Mouse (Mus musculus): ENCODE data around the gene Afap1. TPM values are rescaled to one million over a fixed set of nuclear protein-coding genes. Genes with fewer than 3 reads are reported as not detected.

The Afap1 gene
- polyA plus RNA-seq, 1 experiment: not detected

DNA sequence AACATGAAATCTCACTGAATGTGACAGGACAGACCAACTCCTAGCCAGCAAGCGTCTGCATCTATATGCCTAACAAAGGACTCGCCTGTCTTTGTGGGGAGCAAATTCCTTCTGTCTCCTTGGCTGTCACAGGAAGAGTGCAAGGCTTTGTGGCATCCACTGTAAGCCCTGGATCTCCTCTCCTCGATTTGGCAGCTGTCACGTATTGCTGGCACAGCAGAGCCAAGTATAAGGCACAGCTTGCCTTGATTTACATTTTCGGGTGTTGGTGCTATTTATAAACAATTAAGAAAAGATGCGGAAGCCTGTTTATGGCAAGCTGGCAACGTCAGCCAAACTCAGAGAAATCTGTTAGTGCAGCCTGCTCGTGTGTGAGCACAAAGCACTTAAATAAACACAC lies 25.3 kb downstream of the Afap1 start:
- Histone ChIP-seq H3K4me3 (ENCODE audit: insufficient read depth, low read depth, low read length) (no peak overlapping the region), H3K27ac (ENCODE audit: insufficient read depth, low read depth, low read length) (no peak overlapping the region), H3K4me1 (ENCODE audit: control insufficient read depth, insufficient read depth, low read length) (peaks cover 28% of the 10 kb centered on the region)
- TF ChIP-seq POLR2A (IDR thresholded peaks at IDR 0.05; ENCODE audit: insufficient read depth, low read depth, low read length) (no peak), CTCF (IDR thresholded peaks at IDR 0.05; ENCODE audit: insufficient read depth, low read depth, low read length) (no peak)
- 44% methylated on average over 8 of the region's 8 CpGs for WGBS

DNA sequence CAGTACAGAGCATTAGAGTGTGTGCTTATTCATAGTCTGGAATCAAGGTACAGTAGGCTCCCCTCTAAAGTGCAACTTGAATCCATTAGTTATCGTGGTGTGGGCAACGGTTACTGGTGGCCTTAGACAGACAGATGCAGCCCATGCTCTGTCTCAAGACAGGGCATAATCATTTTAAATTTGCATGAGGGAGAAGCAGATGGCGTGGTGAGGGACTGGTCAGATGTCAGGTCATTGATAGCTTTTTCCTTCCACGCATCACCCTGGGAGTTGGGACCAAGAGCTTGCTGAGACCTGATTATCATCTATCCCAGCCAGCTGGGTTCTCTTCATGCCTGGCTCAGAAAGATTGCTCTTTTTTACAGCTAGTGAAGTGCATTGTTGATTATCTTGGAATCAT lies 27.0 kb downstream of the Afap1 start:
- TF ChIP-seq POLR2A (IDR thresholded peaks at IDR 0.05; ENCODE audit: insufficient read depth, low read depth, low read length) (no peak), CTCF (IDR thresholded peaks at IDR 0.05; ENCODE audit: insufficient read depth, low read depth, low read length) (no peak)
- H3K4me3 ChIP-seq (ENCODE audit: insufficient read depth, low read depth, low read length): no peak overlapping the region

DNA sequence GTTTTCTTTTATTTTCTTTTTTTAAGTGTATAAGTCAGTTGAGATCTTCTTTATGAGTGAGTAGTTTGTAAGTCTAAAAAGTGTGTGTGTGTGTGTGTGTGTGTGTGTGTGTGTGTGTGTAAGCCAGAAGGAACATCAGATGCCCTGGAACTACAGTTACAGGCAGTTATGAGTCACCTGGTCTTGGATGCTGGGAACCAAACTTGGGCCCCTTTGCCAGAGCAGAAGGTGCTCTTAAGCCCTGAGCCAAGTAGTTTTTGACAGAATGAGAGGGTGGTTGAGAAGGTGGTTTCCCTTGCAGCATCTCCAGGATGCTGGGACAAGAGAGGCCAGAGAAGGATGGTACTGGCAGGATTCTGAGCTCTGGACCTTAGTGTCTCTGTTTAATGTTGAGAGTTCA lies 27.4 kb downstream of the Afap1 start:
- peaks cover 31% of the 10 kb centered on the region for H3K4me1 ChIP-seq (ENCODE audit: control insufficient read depth, insufficient read depth, low read length)

More for the DNA sequence above, 27.0 kb downstream of the Afap1 start:
- H3K4me1 ChIP-seq (ENCODE audit: control insufficient read depth, insufficient read depth, low read length): peaks cover 27% of the 10 kb centered on the region
- WGBS: 67% methylated on average over 4 of the region's 4 CpGs
- no peak overlapping the region for H3K27ac ChIP-seq (ENCODE audit: insufficient read depth, low read depth, low read length)

DNA sequence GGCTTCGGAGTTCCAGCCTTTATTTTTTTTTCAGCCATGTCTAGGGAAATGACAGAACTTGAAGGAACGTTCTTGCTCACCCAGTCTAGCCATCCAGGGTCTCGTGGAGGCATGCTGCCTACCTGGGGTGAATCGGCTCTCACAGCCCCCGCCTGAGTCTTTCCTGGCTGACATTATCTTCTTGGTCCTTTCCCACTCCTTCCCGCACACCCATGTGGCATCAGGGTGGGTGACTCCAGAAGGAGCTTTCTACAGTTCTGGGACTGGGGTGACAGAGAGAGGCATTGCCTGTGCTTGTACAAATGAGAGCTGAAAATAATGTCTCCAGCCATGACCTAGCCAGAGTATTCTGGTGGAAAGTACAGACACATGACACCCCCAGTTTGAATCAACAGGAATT lies 28.0 kb downstream of the Afap1 start:
- Histone ChIP-seq H3K27ac (ENCODE audit: insufficient read depth, low read depth, low read length) (no peak overlapping the region), H3K4me3 (ENCODE audit: insufficient read depth, low read depth, low read length) (no peak overlapping the region), H3K4me1 (ENCODE audit: control insufficient read depth, insufficient read depth, low read length) (peaks cover 35% of the 10 kb centered on the region)
- 87% methylated on average over 6 of the region's 6 CpGs for WGBS
- TF ChIP-seq CTCF (IDR thresholded peaks at IDR 0.05; ENCODE audit: insufficient read depth, low read depth, low read length) (no peak), POLR2A (IDR thresholded peaks at IDR 0.05; ENCODE audit: insufficient read depth, low read depth, low read length) (no peak)

More for the DNA sequence above, 27.4 kb downstream of the Afap1 start:
- TF ChIP-seq POLR2A (IDR thresholded peaks at IDR 0.05; ENCODE audit: insufficient read depth, low read depth, low read length) (no peak), CTCF (IDR thresholded peaks at IDR 0.05; ENCODE audit: insufficient read depth, low read depth, low read length) (no peak)
- H3K27ac ChIP-seq (ENCODE audit: insufficient read depth, low read depth, low read length): no peak overlapping the region
- no peak overlapping the region for H3K4me3 ChIP-seq (ENCODE audit: insufficient read depth, low read depth, low read length)

DNA sequence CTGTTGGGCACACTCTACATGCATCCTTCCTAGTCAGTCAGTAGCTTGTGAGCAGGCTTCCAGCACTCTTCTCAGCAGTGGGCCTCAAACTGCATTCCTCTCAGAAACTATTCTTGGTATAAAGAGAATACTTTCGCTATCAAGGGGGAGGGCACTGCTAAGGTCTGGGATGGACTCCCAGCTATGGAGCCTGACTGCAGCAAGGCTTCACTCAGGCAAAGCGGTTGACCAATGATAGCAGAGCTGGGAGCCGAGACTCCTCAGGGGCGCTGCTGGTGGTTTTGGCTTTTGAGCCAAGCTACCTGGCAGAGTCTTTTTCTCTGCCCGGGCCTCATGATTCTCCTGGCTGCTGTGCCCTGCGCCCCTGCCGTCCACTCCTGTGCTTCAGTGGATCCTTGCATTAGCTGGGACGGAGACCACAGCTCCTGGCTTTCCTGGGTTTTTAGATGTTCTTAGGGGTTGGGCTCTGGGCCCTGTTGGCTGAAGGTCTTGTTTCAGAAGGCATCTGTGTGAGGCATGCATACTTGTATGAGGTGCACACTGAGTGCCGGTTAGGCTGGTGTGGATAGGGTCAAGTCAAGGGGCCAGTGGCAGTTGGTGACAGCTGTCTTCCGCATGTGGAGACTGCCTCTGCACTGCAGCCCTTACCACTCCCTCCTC lies 28.6 kb downstream of the Afap1 start:
- TF ChIP-seq POLR2A (IDR thresholded peaks at IDR 0.05; ENCODE audit: insufficient read depth, low read depth, low read length) (no peak), CTCF (IDR thresholded peaks at IDR 0.05; ENCODE audit: insufficient read depth, low read depth, low read length) (no peak)
- Histone ChIP-seq H3K4me3 (ENCODE audit: insufficient read depth, low read depth, low read length) (no peak overlapping the region), H3K4me1 (ENCODE audit: control insufficient read depth, insufficient read depth, low read length) (peaks cover 35% of the 10 kb centered on the region), H3K27ac (ENCODE audit: insufficient read depth, low read depth, low read length) (no peak overlapping the region)
- 65% methylated on average over 10 of the region's 10 CpGs for WGBS

DNA sequence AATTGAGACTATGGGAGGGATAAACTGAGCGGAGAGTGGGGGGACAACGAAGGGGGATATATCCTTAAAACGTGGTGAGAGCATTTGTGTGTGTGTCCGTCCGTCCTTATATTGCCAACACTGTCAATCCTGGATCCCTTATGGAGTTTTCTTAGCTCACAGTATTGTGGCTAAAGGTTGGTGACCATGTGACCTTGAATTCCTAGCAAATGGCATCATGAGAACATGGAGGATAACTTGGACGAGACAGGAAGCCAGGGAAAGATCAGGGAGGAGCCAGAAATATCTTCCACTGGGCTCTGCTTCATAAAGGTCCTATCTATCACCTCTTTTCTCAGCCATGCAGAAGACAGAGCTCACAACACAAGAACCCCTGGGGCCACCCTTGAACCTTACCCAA lies 30.3 kb downstream of the Afap1 start:
- Histone ChIP-seq H3K4me3 (ENCODE audit: insufficient read depth, low read depth, low read length) (no peak overlapping the region), H3K4me1 (ENCODE audit: control insufficient read depth, insufficient read depth, low read length) (peaks cover 23% of the 10 kb centered on the region), H3K27ac (ENCODE audit: insufficient read depth, low read depth, low read length) (no peak overlapping the region)
- WGBS: 91% methylated on average over 6 of the region's 6 CpGs
- TF ChIP-seq CTCF (IDR thresholded peaks at IDR 0.05; ENCODE audit: insufficient read depth, low read depth, low read length): no peak
- TF ChIP-seq POLR2A (IDR thresholded peaks at IDR 0.05; ENCODE audit: insufficient read depth, low read depth, low read length): no peak

DNA sequence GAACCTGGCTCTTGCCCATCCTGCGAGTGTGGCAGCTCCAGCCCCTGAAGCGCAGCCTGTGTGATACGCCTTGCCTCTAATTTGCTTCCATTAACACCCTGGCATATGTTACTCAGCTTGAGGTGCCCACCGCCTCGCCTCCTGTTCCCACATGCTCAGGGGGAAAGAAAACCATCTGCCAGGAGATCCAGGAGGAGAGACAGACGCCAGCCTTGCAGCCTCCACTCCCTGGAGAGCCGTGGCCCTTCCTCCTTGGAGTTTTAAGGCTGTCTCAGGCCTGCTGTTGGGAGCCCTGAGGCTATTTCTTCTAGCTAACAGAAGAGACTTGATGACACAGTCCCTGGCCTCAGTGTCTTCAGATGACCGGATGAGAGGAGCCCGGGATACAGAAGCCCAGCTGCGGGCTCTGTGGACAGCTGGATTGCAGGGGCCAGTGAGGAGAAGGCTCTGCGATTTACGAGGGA lies 32.1 kb downstream of the Afap1 start:
- Histone ChIP-seq H3K4me3 (ENCODE audit: insufficient read depth, low read depth, low read length) (no peak overlapping the region), H3K4me1 (ENCODE audit: control insufficient read depth, insufficient read depth, low read length) (peaks cover 20% of the 10 kb centered on the region), H3K27ac (ENCODE audit: insufficient read depth, low read depth, low read length) (no peak overlapping the region)
- 67% methylated on average over 12 of the region's 12 CpGs for WGBS
- TF ChIP-seq CTCF (IDR thresholded peaks at IDR 0.05; ENCODE audit: insufficient read depth, low read depth, low read length) (no peak), POLR2A (IDR thresholded peaks at IDR 0.05; ENCODE audit: insufficient read depth, low read depth, low read length) (no peak)

DNA sequence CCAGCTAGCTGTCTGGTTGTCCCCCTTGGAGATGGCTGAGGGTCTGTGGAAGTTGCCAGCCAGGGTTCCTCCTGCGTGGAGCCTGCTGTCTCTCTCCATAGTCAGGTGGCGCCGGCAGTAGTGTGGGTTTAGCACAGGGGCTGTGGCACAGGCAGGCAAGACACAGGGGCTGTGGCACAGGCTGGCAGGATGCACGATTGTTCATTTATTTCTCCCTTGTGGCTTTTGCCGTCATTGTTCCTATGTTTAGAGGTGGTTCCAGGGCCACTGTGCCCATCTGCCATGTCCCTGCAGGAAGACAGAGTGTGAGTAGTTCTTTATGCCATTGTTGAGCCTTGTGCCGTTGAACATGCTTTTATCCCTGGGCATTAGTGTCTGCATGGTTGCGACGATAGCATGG lies 33.4 kb downstream of the Afap1 start:
- no peak overlapping the region for H3K27ac ChIP-seq (ENCODE audit: insufficient read depth, low read depth, low read length)
- H3K4me3 ChIP-seq (ENCODE audit: insufficient read depth, low read depth, low read length): no peak overlapping the region
- TF ChIP-seq CTCF (IDR thresholded peaks at IDR 0.05; ENCODE audit: insufficient read depth, low read depth, low read length) (no peak), POLR2A (IDR thresholded peaks at IDR 0.05; ENCODE audit: insufficient read depth, low read depth, low read length) (no peak)
- WGBS: 79% methylated on average over 8 of the region's 8 CpGs
- H3K4me1 ChIP-seq (ENCODE audit: control insufficient read depth, insufficient read depth, low read length): peaks cover 17% of the 10 kb centered on the region

DNA sequence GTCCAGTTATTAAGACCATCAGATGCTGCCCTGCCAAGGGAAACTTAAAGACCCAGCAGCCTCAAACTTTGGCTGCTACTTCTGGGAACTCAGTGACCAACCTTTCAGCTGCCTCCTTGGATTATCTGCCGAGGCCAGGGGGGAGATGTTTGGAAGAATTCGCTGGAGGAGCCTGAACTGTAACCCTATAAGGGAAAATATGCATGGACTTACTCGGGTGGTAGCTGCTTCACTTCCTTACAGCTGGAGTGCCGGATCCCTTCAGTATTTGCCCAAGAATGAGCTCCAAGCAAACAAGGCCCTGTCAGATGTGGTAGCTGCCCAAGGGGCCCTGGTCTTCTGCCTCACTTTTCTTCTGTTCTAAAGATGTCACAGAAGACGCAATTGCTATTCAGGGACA lies 38.2 kb downstream of the Afap1 start:
- Histone ChIP-seq H3K4me3 (ENCODE audit: insufficient read depth, low read depth, low read length) (no peak overlapping the region), H3K4me1 (ENCODE audit: control insufficient read depth, insufficient read depth, low read length) (peaks cover 3% of the 10 kb centered on the region; the same call in 1 of the 2 replicates), H3K27ac (ENCODE audit: insufficient read depth, low read depth, low read length) (no peak overlapping the region)
- TF ChIP-seq POLR2A (IDR thresholded peaks at IDR 0.05; ENCODE audit: insufficient read depth, low read depth, low read length) (no peak), CTCF (IDR thresholded peaks at IDR 0.05; ENCODE audit: insufficient read depth, low read depth, low read length) (no peak)
- 62% methylated on average over 5 of the region's 5 CpGs for WGBS

All from olfactory bulb, adult 2 months (tissue).